Mouse (Mus musculus) limb, embryonic 12.5 days (tissue): ENCODE data around the gene AC134908.4. TPM values are rescaled to one million over a fixed set of nuclear protein-coding genes. Genes with fewer than 3 reads are reported as not detected.

Experiments
- ATAC-seq: fragments of 200-750 bp; cut with Nextera tagmentation; 2 replicates; pipeline ENCODE4 v1.8.0; 2017; ENCODE audit warnings: low read depth, moderate TSS enrichment; ENCODE audit not compliant: insufficient number of reproducible peaks, insufficient read depth, low FRiP score, low TSS enrichment
- H3K27ac ChIP-seq: fragments of 300-500 bp; sonication (generic); 2 replicates; pipeline ENCODE4 v1.5.1; 2016; ENCODE audit warnings: mild to moderate bottlenecking, moderate library complexity
- H3K27me3 ChIP-seq: fragments of 300-500 bp; sonication (generic); 2 replicates; pipeline ENCODE4 v1.6.1; 2016; ENCODE audit warnings: mild to moderate bottlenecking, moderate library complexity
- H3K36me3 ChIP-seq: fragments of 300-500 bp; sonication (generic); 2 replicates; pipeline ENCODE4 v1.6.1; 2016; ENCODE audit warnings: mild to moderate bottlenecking, moderate library complexity
- H3K4me1 ChIP-seq: fragments of 300-500 bp; sonication (generic); replicated peaks from 2 replicates; pipeline ENCODE4 v1.6.1; 2016
- H3K4me2 ChIP-seq: fragments of 300-500 bp; sonication (generic); 2 replicates; pipeline ENCODE4 v1.6.1; 2016; ENCODE audit warnings: mild to moderate bottlenecking, moderate library complexity
- H3K4me3 ChIP-seq: fragments of 300-500 bp; sonication (generic); replicated peaks from 2 replicates; pipeline ENCODE4 v1.5.1; 2016; ENCODE audit warnings: mild to moderate bottlenecking
- H3K9ac ChIP-seq: fragments of 300-500 bp; sonication (generic); replicated peaks from 2 replicates; pipeline ENCODE4 v1.6.1; 2016; ENCODE audit warnings: mild to moderate bottlenecking, moderate library complexity
- H3K9me3 ChIP-seq: fragments of 300-500 bp; sonication (generic); 2 replicates; pipeline ENCODE4 v1.6.1; 2016; ENCODE audit warnings: mild to moderate bottlenecking, moderate library complexity
- WGBS: fragments of 180-500 bp; shearing (Covaris S2); methylation state at CpG from one replicate; pipeline ENCODE4 v1.1.7; 2016; 5-methylcytosine and 5-hydroxymethylcytosine counted together
- polyA plus RNA-seq: library from polyadenylated mRNA; unstranded; fragments of >200 nt; fragmentation: Nextera tagmentation; extraction: Ambion mirVana; gene quantifications from 2 replicates; pipeline ENCODE4 v1.2.1, GENCODE M21; 2016

The AC134908.4 gene
- polyA plus RNA-seq, 1 experiment from 2014 or later, result not detected

GRCm38 (mm10) chr17:25802825-25803517 is 7.5 kb upstream of the AC134908.4 start:
- H3K27ac ChIP-seq, result no peak overlapping the region
- no peaks in the 10 kb centered on the region for H3K4me1 ChIP-seq
- no peak overlapping the region for H3K9ac ChIP-seq
- H3K36me3 ChIP-seq, result no peaks in the 10 kb centered on the region
- no peak for ATAC-seq
- no peaks in the 10 kb centered on the region for H3K9me3 ChIP-seq
- H3K4me3 ChIP-seq, result no peak overlapping the region
- no peak overlapping the region for H3K4me2 ChIP-seq
- peaks cover 43% of the 10 kb centered on the region for H3K27me3 ChIP-seq
- WGBS, result 15% methylated on average over 10 of the region's 10 CpGs

DNA sequence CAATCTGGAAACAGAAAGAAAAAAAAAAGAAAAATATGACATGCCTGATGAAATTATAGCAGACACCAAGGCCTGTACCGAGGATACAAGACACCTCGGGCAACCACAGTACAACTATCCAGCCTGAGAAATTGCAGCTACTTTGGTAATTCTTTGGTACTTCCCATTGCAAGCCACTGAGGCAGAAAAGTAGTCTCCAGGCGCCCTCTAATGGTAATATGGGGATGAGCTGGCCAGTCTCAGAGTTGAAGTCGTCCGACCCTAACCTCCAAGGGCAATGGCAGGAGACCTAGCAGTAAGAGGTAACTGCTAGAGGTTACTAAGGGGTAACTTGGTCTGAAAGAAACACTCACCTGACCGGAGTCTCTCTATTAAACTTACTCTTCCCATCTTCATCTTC is 5.6 kb upstream of the AC134908.4 start:
- Histone ChIP-seq H3K9ac (no peak overlapping the region), H3K36me3 (no peaks in the 10 kb centered on the region), H3K9me3 (no peaks in the 10 kb centered on the region), H3K4me1 (peaks cover 10% of the 10 kb centered on the region), H3K4me3 (no peak overlapping the region), H3K4me2 (no peak overlapping the region), H3K27ac (no peak overlapping the region), H3K27me3 (peaks cover 28% of the 10 kb centered on the region)
- ATAC-seq, result no peak
- 10% methylated on average over 6 of the region's 6 CpGs for WGBS

- Histone ChIP-seq H3K4me2 (peak within 1 kb of the TSS; percentile 99), H3K36me3 (0 out of 2 replicates have a peak, but pooled peaks cover 10% of the 10 kb centered on the region), H3K4me1 (peaks cover 40% of the 10 kb centered on the region), H3K27me3 (0 out of 2 replicates have a peak, but pooled peaks cover 5% of the 10 kb centered on the region), H3K4me3 (peak within 1 kb of the TSS; percentile 84), H3K9me3 (no peaks in the 10 kb centered on the region), H3K27ac (peak within 1 kb of the TSS; percentile 69), H3K9ac (peak within 1 kb of the TSS; percentile 79)
- peak; percentile 78 for ATAC-seq
- WGBS, result under 1% methylated on average over 35 of the region's 35 CpGs
Measured at GRCm38 (mm10) chr17:25796951-25797369, 1.5 kb upstream of the AC134908.4 start, which contains the start of gene Metrn. Gene Metrn (minus strand): TSS chr17:25797136.

- 0 out of 2 replicates have a peak, but pooled peaks cover 1% of the 10 kb centered on the region for H3K27me3 ChIP-seq
- H3K9me3 ChIP-seq, result no peaks in the 10 kb centered on the region
- peak overlapping the region; percentile 79 for H3K9ac ChIP-seq
- peak overlapping the region; percentile 84 for H3K4me3 ChIP-seq
- ATAC-seq, result peak; percentile 11; the same call in 1 of the 2 replicates
- peak overlapping the region; percentile 69; the same call in 1 of the 2 replicates for H3K27ac ChIP-seq
- WGBS, result under 1% methylated on average over 37 of the region's 37 CpGs
- peak overlapping the region; percentile 99 for H3K4me2 ChIP-seq
- H3K4me1 ChIP-seq, result peaks cover 44% of the 10 kb centered on the region
- 0 out of 2 replicates have a peak, but pooled peaks cover 10% of the 10 kb centered on the region for H3K36me3 ChIP-seq
Measured at GRCm38 (mm10) chr17:25796211-25796771, 832 bp upstream of the AC134908.4 start.

DNA sequence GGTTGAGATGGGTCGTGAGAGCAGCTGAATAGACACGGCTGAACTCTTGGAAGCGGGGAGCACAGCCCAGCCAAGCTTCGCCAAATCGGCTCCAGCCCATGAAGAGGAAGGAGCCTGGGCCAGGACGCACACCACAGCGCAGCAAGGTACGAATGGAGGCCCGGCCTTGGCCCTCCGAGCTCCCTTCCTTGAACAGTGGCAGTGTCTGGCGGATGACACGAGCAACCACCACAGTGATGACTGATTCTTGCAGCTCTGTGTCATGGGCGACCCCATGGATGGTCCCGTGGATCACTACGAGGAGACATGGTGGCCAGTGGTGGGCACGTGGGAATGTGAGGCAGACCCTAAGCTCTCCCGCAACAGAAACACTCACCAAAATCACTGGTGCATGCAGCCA is 461 bp downstream of the AC134908.4 start:
- no peaks in the 10 kb centered on the region for H3K27me3 ChIP-seq
- H3K4me1 ChIP-seq, result peaks cover 52% of the 10 kb centered on the region
- ATAC-seq, result no peak
- H3K27ac ChIP-seq, result 0 out of 2 replicates have a peak overlapping the region, but pooled peaks have one; percentile 69
- H3K36me3 ChIP-seq, result 0 out of 2 replicates have a peak, but pooled peaks cover 10% of the 10 kb centered on the region
- 83% methylated on average over 17 of the region's 17 CpGs for whole genome bisulfite sequencing
- H3K9me3 ChIP-seq, result no peaks in the 10 kb centered on the region
- H3K4me2 ChIP-seq, result peak overlapping the region; percentile 99
- peak overlapping the region; percentile 84 for H3K4me3 ChIP-seq
- H3K9ac ChIP-seq, result peak overlapping the region; percentile 79; the same call in 1 of the 2 replicates

GRCm38 (mm10) chr17:25794197-25794596 is 1.3 kb downstream of the AC134908.4 start:
- Histone ChIP-seq H3K4me1 (peaks cover 52% of the 10 kb centered on the region), H3K4me3 (no peak overlapping the region), H3K27me3 (no peaks in the 10 kb centered on the region), H3K9me3 (no peaks in the 10 kb centered on the region), H3K36me3 (peaks cover 17% of the 10 kb centered on the region), H3K9ac (no peak overlapping the region), H3K4me2 (no peak overlapping the region), H3K27ac (no peak overlapping the region)
- 83% methylated on average over 13 of the region's 13 CpGs for WGBS
- ATAC-seq, result no peak

- no peak for ATAC-seq
- under 1% methylated on average over 14 of the region's 14 CpGs for WGBS
- H3K36me3 ChIP-seq, result peaks cover 30% of the 10 kb centered on the region
Measured at GRCm38 (mm10) chr17:25792615-25793014, 2.8 kb downstream of the AC134908.4 start, which contains the start of gene Fam173a. Gene Fam173a (minus strand): TSS chr17:25792901.

GRCm38 (mm10) chr17:25791843-25792527 is 3.5 kb downstream of the AC134908.4 start:
- Histone ChIP-seq H3K27ac (peak overlapping the region; percentile 89), H3K4me1 (peaks cover 47% of the 10 kb centered on the region), H3K27me3 (no peaks in the 10 kb centered on the region), H3K9ac (peak overlapping the region; percentile 81), H3K4me3 (peak overlapping the region; percentile 80), H3K36me3 (peaks cover 36% of the 10 kb centered on the region), H3K9me3 (no peaks in the 10 kb centered on the region), H3K4me2 (peak overlapping the region; percentile 87)
- WGBS, result under 1% methylated on average over 45 of the region's 45 CpGs
- ATAC-seq, result peak; percentile 13; the same call in 1 of the 2 replicates

More at GRCm38 (mm10) chr17:25792615-25793014, 2.8 kb downstream of the AC134908.4 start, which contains the start of gene Fam173a:
- Histone ChIP-seq H3K9ac (peak within 1 kb of the TSS; percentile 81), H3K4me3 (peak within 1 kb of the TSS; percentile 80), H3K4me2 (peak within 1 kb of the TSS; percentile 87), H3K27ac (peak within 1 kb of the TSS; percentile 89), H3K9me3 (no peaks in the 10 kb centered on the region), H3K27me3 (no peaks in the 10 kb centered on the region), H3K4me1 (peaks cover 52% of the 10 kb centered on the region)

- peaks cover 41% of the 10 kb centered on the region for H3K36me3 ChIP-seq
- ATAC-seq, result no peak
- H3K27ac ChIP-seq, result peak overlapping the region; percentile 89
- peaks cover 46% of the 10 kb centered on the region for H3K4me1 ChIP-seq
- WGBS, result 31% methylated on average over 19 of the region's 19 CpGs
- peak overlapping the region; percentile 87 for H3K4me2 ChIP-seq
- H3K9me3 ChIP-seq, result no peaks in the 10 kb centered on the region
- no peaks in the 10 kb centered on the region for H3K27me3 ChIP-seq
- peak overlapping the region; percentile 81 for H3K9ac ChIP-seq
- H3K4me3 ChIP-seq, result peak overlapping the region; percentile 80
Measured at GRCm38 (mm10) chr17:25791320-25791842, 4.1 kb downstream of the AC134908.4 start.

DNA sequence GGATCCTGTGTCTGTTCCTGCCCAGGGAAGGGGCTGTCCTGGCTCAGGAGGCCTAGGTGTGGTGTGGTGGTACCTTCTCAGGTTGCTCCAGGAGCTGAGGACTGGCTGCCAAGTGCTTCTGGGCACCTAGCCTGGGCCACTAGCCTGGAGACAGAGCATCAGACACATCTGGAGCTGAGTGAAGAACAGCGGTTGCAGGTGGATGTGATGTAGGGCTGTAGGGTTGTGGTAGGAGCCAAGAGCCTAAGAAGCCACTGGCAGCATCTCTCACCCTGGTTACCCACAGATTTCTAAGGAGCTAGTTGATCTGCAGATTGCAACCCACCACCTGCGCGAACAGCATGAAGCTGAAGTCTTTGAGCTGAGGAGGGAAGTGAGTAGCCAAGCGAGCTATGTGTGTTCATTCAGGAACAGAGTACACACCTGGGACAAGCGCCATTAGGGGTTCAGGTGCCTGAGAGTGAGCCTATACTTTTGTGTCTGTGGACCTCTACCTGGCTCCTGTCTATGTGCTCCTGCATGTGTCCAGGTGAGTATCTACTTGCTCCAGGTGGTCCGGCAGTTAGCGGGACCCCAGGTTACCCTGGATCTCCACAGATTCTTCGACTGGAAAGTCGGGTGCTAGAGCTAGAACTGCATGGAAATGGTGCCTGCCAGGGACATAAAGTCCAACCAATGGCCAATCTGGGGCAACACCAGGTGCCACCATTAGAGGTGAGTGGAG is 8.5 kb downstream of the AC134908.4 start:
- Histone ChIP-seq H3K27me3 (no peaks in the 10 kb centered on the region), H3K27ac (no peak overlapping the region), H3K9me3 (no peaks in the 10 kb centered on the region), H3K36me3 (peaks cover 56% of the 10 kb centered on the region), H3K4me3 (no peak overlapping the region), H3K9ac (no peak overlapping the region), H3K4me1 (peaks cover 36% of the 10 kb centered on the region), H3K4me2 (no peak overlapping the region)
- WGBS, result 87% methylated on average over 9 of the region's 9 CpGs
- no peak for ATAC-seq
